Mouse (Mus musculus) cortical plate, adult 2 months (tissue): ENCODE data around the gene Jchain.

Experiments
- CTCF ChIP-seq: fragments of 200-500 bp; IDR thresholded peaks from 2 replicates; pipeline ENCODE4 v1.5.1; 2011; ENCODE audit warnings: mild to moderate bottlenecking, control low read depth, low read length; ENCODE audit not compliant: insufficient read depth; ENCODE audit errors: extremely low read depth
- POLR2A ChIP-seq: fragments of 200-500 bp; IDR thresholded peaks from 2 replicates; pipeline ENCODE4 v1.6.1; 2011; ENCODE audit warnings: mild to moderate bottlenecking, low read length, control low read depth; ENCODE audit not compliant: insufficient read depth; ENCODE audit errors: extremely low read depth

- TF ChIP-seq CTCF: no peak
- no peak for TF ChIP-seq POLR2A
Measured at GRCm38 (mm10) chr5:88508990-88509389, 18.7 kb downstream of the Jchain start.
